24 mouse cellular contexts compared by ENCODE assay signal in genomic region chr9:119361416-119361815, GRCm38 (mm10). TPM values are rescaled to one million over a fixed set of nuclear protein-coding genes. Genes with fewer than 3 reads are reported as not detected.
DNase-seq lines count a peak whose midpoint lies in the region.
"Had no signal": no experiment of that assay in that cellular context is flagged by ENCODE, and none has a peak within 500 bp of the region (broad histone marks: within the 10 kb centered on the region; RNA-seq: fewer than 3 reads in every experiment).

No protein-coding gene starts in this region.

- intact Hi-C loops in heart, postnatal 36 days (cut with DNase I), result no loop called here

- DNase-seq in ES-CJ7 (ENCODE audit: low read depth, low spot score) (peak; percentile 65), R1 (ENCODE audit: low read depth, low spot score) (peak; percentile 77), ZHBTc4 (ENCODE audit: low read depth, low spot score) (peak; percentile 50)
- no peak for DNase-seq in kidney, postnatal 14 days
- DNase-seq in frontal cortex, postnatal 14 days (ENCODE audit: low spot score in 2 of 2), result no peak
- no peak for DNase-seq in heart, postnatal 36 days
- DNase-seq: adrenal gland, adult 2 months; adrenal gland, adult 8-10 months; adrenal gland, postnatal 10 days; adrenal gland, postnatal 14 days; adrenal gland, postnatal 25 days; adrenal gland, postnatal 36 days; B cell, adult 2 months; cerebellum, adult 11 months; cerebellum, adult 11-12 months; cerebellum, adult 18-20 months; cerebellum, adult 2 months; cerebellum, adult 8-10 months; cerebellum, adult 9-10 months had no signal

RNA-seq across cellular contexts. Expression of gene Slc22a14, which starts 3.9 kb away (rescaled TPM):
- total RNA-seq in heart, postnatal 36 days (2021), result under 1 TPM in 1 of 2 experiments, not detected in 1; 0.19 TPM
- total RNA-seq: adrenal gland, adult 18-20 months; adrenal gland, adult 8-10 months; adrenal gland, postnatal 14 days; adrenal gland, postnatal 25 days; adrenal gland, postnatal 36 days; adrenal gland, postnatal 4 days; CH12.LX; G1E; MEL had no signal

RNA-seq across cellular contexts. Expression of gene Xylb, which starts 4.2 kb away (rescaled TPM):
- total RNA-seq in heart, postnatal 36 days (2021), result under 1 TPM; 0.22 TPM

RNA-seq across cellular contexts. Expression of gene Myd88, which starts 20.2 kb away (rescaled TPM):
- total RNA-seq in heart, postnatal 36 days (2021), result 10 to 100 TPM; 14.8 to 15.5 TPM

RNA-seq across cellular contexts. Expression of gene Acaa1a, which starts 21.9 kb away (rescaled TPM):
- total RNA-seq in heart, postnatal 36 days (2021), result 10 to 100 TPM; 80.3 to 85.7 TPM

RNA-seq across cellular contexts. Expression of gene Oxsr1, which starts 39.2 kb away (rescaled TPM):
- total RNA-seq in heart, postnatal 36 days (2021), result 10 to 100 TPM; 49.3 to 49.5 TPM

Comparison
In these comparisons a context has a peak if more than half of its experiments do, and no peak if none do; other contexts are left out.
1. DNase-seq: peak in ES-CJ7 (single experiment), R1 (single experiment) and ZHBTc4 (single experiment); none in kidney, postnatal 14 days (single experiment), frontal cortex, postnatal 14 days (0 of 2) and heart, postnatal 36 days (0 of 2).